ENCODE assay signal across 27 mouse cellular contexts in genomic region chr5:66399264-66399620, GRCm38 (mm10).
DNase-seq lines count a peak whose midpoint lies in the region; ATAC-seq and TF ChIP-seq lines count a peak whose summit lies in the region.
"Had no signal": no experiment of that assay in that cellular context is flagged by ENCODE, and none has a peak within 500 bp of the region (broad histone marks: within the 10 kb centered on the region; RNA-seq: fewer than 3 reads in every experiment).

No protein-coding gene starts in this region.

- H3K36me3 ChIP-seq in heart, adult 2 months (ENCODE audit: control insufficient read depth, insufficient read depth, low read length), result peaks cover 26% of the 10 kb centered on the region
- peaks cover 6% of the 10 kb centered on the region for H3K36me3 ChIP-seq in hindbrain, embryonic 13.5 days
- H3K36me3 ChIP-seq in hindbrain, embryonic 10.5 days, result no peaks in the 10 kb centered on the region; the same call in 1 of the 2 replicates
- H3K36me3 ChIP-seq in midbrain, embryonic 13.5 days, result peaks cover 8% of the 10 kb centered on the region
- no peaks in the 10 kb centered on the region for H3K36me3 ChIP-seq in midbrain, postnatal 0 days (ENCODE audit: insufficient read depth, low read length)
- H3K36me3 ChIP-seq in neural tube, embryonic 15.5 days, result no peaks in the 10 kb centered on the region
- H3K36me3 ChIP-seq: heart, embryonic 15.5 days; limb, embryonic 15.5 days; liver, embryonic 13.5 days; midbrain, embryonic 12.5 days had no signal

- no peak for DNase-seq in heart, adult 2 months
- no peak for DNase-seq in heart, adult 9 months (ENCODE audit: low spot score in 2 of 2)
- DNase-seq in hindbrain, embryonic 10.5 days (ENCODE audit: low spot score), result no peak
- DNase-seq in midbrain, postnatal 0 days (ENCODE audit: low spot score), result no peak
- DNase-seq: adrenal gland, postnatal 25 days; cerebellum, adult 18-20 months; cerebellum, postnatal 10 days; gastrocnemius, adult 2 months; gastrocnemius, postnatal 36 days; layer of hippocampus, adult 9-11 months; liver, embryonic 13.5 days; lung, adult 18-20 months; lung, postnatal 4 days; thymus, postnatal 4 days had no signal

- H3K4me3 ChIP-seq in heart, adult 2 months, result no peak overlapping the region
- no peak overlapping the region for H3K4me3 ChIP-seq in hindbrain, embryonic 13.5 days
- no peak overlapping the region for H3K4me3 ChIP-seq in hindbrain, embryonic 10.5 days
- no peak overlapping the region for H3K4me3 ChIP-seq in midbrain, embryonic 13.5 days (replicated peaks)
- H3K4me3 ChIP-seq in midbrain, postnatal 0 days (ENCODE audit: low read depth, low read length), result no peak overlapping the region
- H3K4me3 ChIP-seq in neural tube, embryonic 15.5 days (replicated peaks), result no peak overlapping the region
- H3K4me3 ChIP-seq: erythroblast, embryonic 14.5 days; gastrocnemius, adult 2 months; heart, embryonic 15.5 days; limb, embryonic 10.5 days; limb, embryonic 15.5 days; liver, embryonic 13.5 days; megakaryocyte, embryonic 14.5 days; midbrain, embryonic 12.5 days; neural tube, embryonic 12.5 days had no signal

- H3K4me2 ChIP-seq in hindbrain, embryonic 13.5 days, result no peak overlapping the region
- no peak overlapping the region for H3K4me2 ChIP-seq in midbrain, embryonic 13.5 days (replicated peaks)
- H3K4me2 ChIP-seq in midbrain, postnatal 0 days (ENCODE audit: low read depth, low read length, poor library complexity, severe bottlenecking), result no peak overlapping the region
- no peak overlapping the region for H3K4me2 ChIP-seq in neural tube, embryonic 15.5 days
- H3K4me2 ChIP-seq: heart, embryonic 15.5 days; limb, embryonic 15.5 days; liver, embryonic 13.5 days; midbrain, embryonic 12.5 days; neural tube, embryonic 12.5 days had no signal

- H3K27ac ChIP-seq in heart, adult 2 months, result peak overlapping the region; percentile 58
- H3K27ac ChIP-seq in hindbrain, embryonic 13.5 days, result 0 out of 2 replicates have a peak overlapping the region, but pooled peaks have one; percentile 25
- H3K27ac ChIP-seq in hindbrain, embryonic 10.5 days, result no peak overlapping the region
- H3K27ac ChIP-seq in midbrain, embryonic 13.5 days, result 0 out of 2 replicates have a peak overlapping the region, but pooled peaks have one; percentile 19
- no peak overlapping the region for H3K27ac ChIP-seq in midbrain, postnatal 0 days (ENCODE audit: low read depth, low read length)
- peak overlapping the region; percentile 45; the same call in 1 of the 2 replicates for H3K27ac ChIP-seq in neural tube, embryonic 15.5 days (replicated peaks)
- H3K27ac ChIP-seq: gastrocnemius, adult 2 months; limb, embryonic 10.5 days; limb, embryonic 15.5 days; liver, embryonic 13.5 days; neural tube, embryonic 12.5 days had no signal

- no peaks in the 10 kb centered on the region for H3K79me2 ChIP-seq in heart, adult 2 months (replicated peaks; ENCODE audit: control insufficient read depth, insufficient read depth, low read length)

- no peak overlapping the region for H3K9ac ChIP-seq in heart, adult 2 months (ENCODE audit: low read depth, low read length)
- H3K9ac ChIP-seq in hindbrain, embryonic 13.5 days, result no peak overlapping the region
- H3K9ac ChIP-seq in midbrain, embryonic 13.5 days (replicated peaks), result no peak overlapping the region
- H3K9ac ChIP-seq in midbrain, postnatal 0 days (replicated peaks; ENCODE audit: low read length, poor library complexity, severe bottlenecking), result no peak overlapping the region
- H3K9ac ChIP-seq in neural tube, embryonic 15.5 days (replicated peaks), result no peak overlapping the region
- H3K9ac ChIP-seq: heart, embryonic 15.5 days; limb, embryonic 15.5 days; liver, embryonic 13.5 days; midbrain, embryonic 12.5 days; neural tube, embryonic 12.5 days had no signal

- no peak for TF ChIP-seq POLR2A in heart, adult 2 months (IDR thresholded peaks at IDR 0.05; ENCODE audit: insufficient read depth, low read depth, low read length)

- 62% methylated on average over 2 of the region's 2 CpGs for WGBS in heart, adult 2 months
- WGBS in hindbrain, embryonic 13.5 days, result 47% methylated on average over 2 of the region's 2 CpGs
- WGBS in hindbrain, embryonic 10.5 days, result 83% methylated on average over 2 of the region's 2 CpGs
- WGBS in midbrain, embryonic 13.5 days, result 68% methylated on average over 2 of the region's 2 CpGs
- WGBS in midbrain, postnatal 0 days, result 50% methylated on average over 2 of the region's 2 CpGs
- 41% methylated on average over 2 of the region's 2 CpGs for WGBS in neural tube, embryonic 15.5 days

- ATAC-seq in hindbrain, embryonic 13.5 days (ENCODE audit: low FRiP score), result no peak
- no peak for ATAC-seq in midbrain, embryonic 13.5 days
- no peak for ATAC-seq in midbrain, postnatal 0 days (ENCODE audit: low FRiP score)
- ATAC-seq in neural tube, embryonic 15.5 days (ENCODE audit: low FRiP score), result no peak
- ATAC-seq: forebrain, embryonic 16.5 days; inflammation-experienced regulatory T-cells, adult 6 months; lung, postnatal 0 days had no signal

- no peak for TF ChIP-seq CTCF in heart, adult 2 months (IDR thresholded peaks at IDR 0.05)
- no peak for TF ChIP-seq CTCF in midbrain, postnatal 0 days (IDR thresholded peaks at IDR 0.05)

- intact Hi-C loops in heart, adult 2 months (cut with DNase I), result no loop called here

- H3K9me3 ChIP-seq in hindbrain, embryonic 13.5 days, result no peaks in the 10 kb centered on the region
- H3K9me3 ChIP-seq in hindbrain, embryonic 10.5 days, result no peaks in the 10 kb centered on the region
- no peaks in the 10 kb centered on the region for H3K9me3 ChIP-seq in midbrain, embryonic 13.5 days
- no peaks in the 10 kb centered on the region for H3K9me3 ChIP-seq in midbrain, postnatal 0 days (ENCODE audit: low read length)
- H3K9me3 ChIP-seq in neural tube, embryonic 15.5 days (replicated peaks), result no peaks in the 10 kb centered on the region
- H3K9me3 ChIP-seq: heart, embryonic 15.5 days; limb, embryonic 10.5 days; limb, embryonic 15.5 days; liver, embryonic 13.5 days; megakaryocyte, embryonic 14.5 days; midbrain, embryonic 12.5 days; neural tube, embryonic 12.5 days had no signal

- no peak for TF ChIP-seq EP300 in heart, adult 2 months (IDR thresholded peaks at IDR 0.05; ENCODE audit: insufficient read depth, low read depth, low read length)

- no peaks in the 10 kb centered on the region for H3K27me3 ChIP-seq in heart, adult 2 months (ENCODE audit: control insufficient read depth, insufficient read depth, low read length)
- H3K27me3 ChIP-seq in hindbrain, embryonic 13.5 days, result no peaks in the 10 kb centered on the region
- no peaks in the 10 kb centered on the region for H3K27me3 ChIP-seq in hindbrain, embryonic 10.5 days (ENCODE audit: insufficient read depth, poor library complexity, severe bottlenecking)
- H3K27me3 ChIP-seq in midbrain, embryonic 13.5 days, result no peaks in the 10 kb centered on the region
- H3K27me3 ChIP-seq in midbrain, postnatal 0 days (ENCODE audit: insufficient read depth, low read length), result no peaks in the 10 kb centered on the region
- H3K27me3 ChIP-seq in neural tube, embryonic 15.5 days (replicated peaks), result no peaks in the 10 kb centered on the region
- H3K27me3 ChIP-seq: heart, embryonic 15.5 days; limb, embryonic 15.5 days; liver, embryonic 13.5 days; midbrain, embryonic 12.5 days; neural tube, embryonic 12.5 days had no signal

- peaks cover 12% of the 10 kb centered on the region for H3K4me1 ChIP-seq in heart, adult 2 months (ENCODE audit: control insufficient read depth, insufficient read depth, low read length)
- peaks cover 18% of the 10 kb centered on the region for H3K4me1 ChIP-seq in hindbrain, embryonic 13.5 days (replicated peaks)
- 0 out of 2 replicates have a peak, but pooled peaks cover 4% of the 10 kb centered on the region for H3K4me1 ChIP-seq in hindbrain, embryonic 10.5 days (replicated peaks)
- H3K4me1 ChIP-seq in midbrain, embryonic 13.5 days (replicated peaks), result peaks cover 17% of the 10 kb centered on the region
- H3K4me1 ChIP-seq in midbrain, postnatal 0 days (ENCODE audit: insufficient read depth, low read length), result no peaks in the 10 kb centered on the region
- peaks cover 6% of the 10 kb centered on the region; the same call in 1 of the 2 replicates for H3K4me1 ChIP-seq in neural tube, embryonic 15.5 days
- H3K4me1 ChIP-seq: limb, embryonic 10.5 days; liver, embryonic 13.5 days; megakaryocyte, embryonic 14.5 days; midbrain, embryonic 12.5 days; neural tube, embryonic 12.5 days had no signal

Comparison
In these comparisons a context has a peak if more than half of its experiments do, and no peak if none do; other contexts are left out.
1. H3K27ac ChIP-seq: peak in heart, adult 2 months (single experiment), hindbrain, embryonic 13.5 days (single experiment), midbrain, embryonic 13.5 days (single experiment) and neural tube, embryonic 15.5 days (single experiment); none in hindbrain, embryonic 10.5 days (single experiment) and midbrain, postnatal 0 days (single experiment).